Mouse (Mus musculus) heart, postnatal 0 days (tissue): ENCODE results near the gene Cipc.

Experiments used
- CTCF ChIP-seq: IDR thresholded peaks from 2 replicates; pipeline ENCODE4 v1.5.1; 2016; ENCODE audit warnings: antibody characterized with exemption, control low read depth, low read depth
- EP300 ChIP-seq: IDR thresholded peaks from 2 replicates; pipeline ENCODE4 v1.6.1; 2016; ENCODE audit warnings: antibody characterized with exemption, low read depth

DNA sequence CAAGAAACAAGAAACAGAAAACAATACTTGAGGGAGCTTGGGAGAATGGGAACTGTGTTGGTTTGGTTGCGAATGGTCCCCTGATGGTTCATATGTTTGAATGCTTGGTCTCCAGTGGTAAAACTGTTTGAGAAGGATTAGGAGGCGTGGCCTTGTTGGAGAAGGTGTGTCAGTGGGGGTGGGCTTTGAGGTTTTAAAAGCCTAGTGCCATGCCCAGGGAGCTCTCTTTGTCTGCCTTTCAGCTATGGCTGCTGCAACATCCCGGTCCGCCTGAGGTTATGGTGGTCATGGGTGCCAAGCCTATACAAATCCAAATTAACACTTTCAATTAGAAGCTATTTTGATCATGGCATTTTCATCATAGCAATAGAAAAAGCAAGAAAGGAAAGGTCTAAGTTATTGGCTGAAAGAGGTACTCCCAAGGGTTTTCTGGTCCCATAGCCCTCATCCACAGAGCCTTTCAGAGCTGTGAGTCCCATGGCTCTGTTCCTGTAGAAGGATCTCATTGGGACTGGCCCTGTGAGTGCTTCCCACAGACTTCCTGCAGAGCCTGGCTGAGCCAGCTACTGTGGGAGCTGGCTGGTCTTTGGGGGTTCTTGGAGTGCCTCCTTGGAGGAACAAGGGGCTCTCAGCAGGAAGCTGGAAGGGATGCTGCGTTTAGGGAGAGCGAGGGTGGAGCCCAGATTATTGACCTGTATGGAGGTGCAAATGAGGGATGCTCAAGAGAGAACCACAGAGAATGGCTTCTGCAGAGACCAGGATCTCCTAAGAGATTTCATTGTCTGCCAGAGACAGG is 15.7 kb upstream of the Cipc start:
- TF ChIP-seq CTCF (no peak), EP300 (no peak)
